Mouse (Mus musculus) cerebellum, postnatal 4 days (tissue): ENCODE measurements around the gene Wfdc21.

Source experiments
- DNase-seq, 2 experiments: peaks; one replicate each; pipeline ENCODE4 v3.0.0; 2022; ENCODE audit warnings: low spot score in 2 of 2, mixed read lengths in 1 of 2

Gene Wfdc21

GRCm38 (mm10) chr11:83802166-83802565 is 55.4 kb downstream of the Wfdc21 start:
- DNase-seq: peak in 1 of 2 experiments; percentile 23
